Mouse (Mus musculus) MEL (cell line): Measurements from ENCODE around the gene Rora. TPM values are rescaled to one million over a fixed set of nuclear protein-coding genes. Genes with fewer than 3 reads are reported as not detected.

Experiments
- DNase-seq: peaks from one replicate; pipeline ENCODE4 v3.0.0; 2011; ENCODE audit warnings: low read depth, low spot score
- H3K27ac ChIP-seq: 2 replicates; pipeline ENCODE4 v1.5.1; 2012; ENCODE audit warnings: low read depth, mild to moderate bottlenecking, control low read depth, low read length, moderate library complexity; ENCODE audit not compliant: control insufficient read depth
- H3K27me3 ChIP-seq, 2 experiments: fragments of 150-350 bp in 1 of 2; sonication (generic) in 1 of 2; 2 replicates each; pipeline ENCODE4 v1.6.1; 2012; ENCODE audit warnings: low read length in 2 of 2, mild to moderate bottlenecking in 2 of 2, improper control_type of control experiment in 1 of 2, moderate library complexity in 1 of 2; ENCODE audit not compliant: insufficient read depth in 2 of 2, control insufficient read depth in 1 of 2
- H3K36me3 ChIP-seq, 2 experiments: 2 replicates each; pipeline ENCODE4 v1.6.1; 2012 to 2014; ENCODE audit warnings: low read length in 2 of 2, improper control_type of control experiment in 1 of 2, inconsistent platforms in 1 of 2, mild to moderate bottlenecking in 1 of 2; ENCODE audit not compliant: insufficient read depth in 2 of 2, control insufficient read depth in 1 of 2
- H3K4me1 ChIP-seq, 2 experiments: fragments of 150-350 bp in 1 of 2; sonication (generic) in 1 of 2; 2 replicates each; pipeline ENCODE4 v1.6.1; 2012; ENCODE audit warnings: low read length in 2 of 2, improper control_type of control experiment in 1 of 2, mild to moderate bottlenecking in 1 of 2; ENCODE audit not compliant: insufficient read depth in 2 of 2, control insufficient read depth in 1 of 2
- H3K4me3 ChIP-seq, 2 experiments: fragments of 150-350 bp in 1 of 2; sonication (generic) in 1 of 2; 2 replicates each; pipeline ENCODE4 v1.5.1; 2012; ENCODE audit warnings: low read depth in 2 of 2, low read length in 2 of 2, mild to moderate bottlenecking in 2 of 2, moderate library complexity in 2 of 2, control low read depth in 1 of 2, improper control_type of control experiment in 1 of 2; ENCODE audit not compliant: control insufficient read depth in 1 of 2, insufficient read depth in 1 of 2
- H3K79me2 ChIP-seq: 2 replicates; pipeline ENCODE4 v1.6.1; 2012; ENCODE audit warnings: mild to moderate bottlenecking, low read length, moderate library complexity; ENCODE audit not compliant: control insufficient read depth, poor library complexity, insufficient read depth
- H3K9ac ChIP-seq: 2 replicates; pipeline ENCODE4 v1.6.1; 2012; ENCODE audit warnings: low read depth, mild to moderate bottlenecking, control low read depth, low read length, moderate library complexity; ENCODE audit not compliant: control insufficient read depth, poor library complexity, severe bottlenecking
- H3K9me3 ChIP-seq: fragments of 150-350 bp; sonication (generic); replicated peaks from 2 replicates; pipeline ENCODE4 v1.6.1; 2012; ENCODE audit warnings: mild to moderate bottlenecking, low read length, improper control_type of control experiment, moderate library complexity; ENCODE audit not compliant: insufficient read depth
- CHD1 ChIP-seq: IDR thresholded peaks from 2 replicates; pipeline ENCODE4 v1.6.1; 2012; ENCODE audit warnings: low read depth, mild to moderate bottlenecking, inconsistent platforms, low read length, improper control_type of control experiment
- CHD2 ChIP-seq: IDR thresholded peaks from 2 replicates; pipeline ENCODE4 v1.6.1; 2011; ENCODE audit warnings: low read length, improper control_type of control experiment
- ELF1 ChIP-seq: IDR thresholded peaks from 2 replicates; pipeline ENCODE4 v1.6.1; 2014; ENCODE audit warnings: low read depth, mild to moderate bottlenecking, inconsistent platforms, low read length, improper control_type of control experiment, moderate library complexity
- EP300 ChIP-seq, 2 experiments: IDR thresholded peaks; 2 replicates each; pipeline ENCODE4 v1.6.1; 2011; ENCODE audit warnings: improper control_type of control experiment in 2 of 2, low read length in 2 of 2, low read depth in 1 of 2, mild to moderate bottlenecking in 1 of 2
- HCFC1 ChIP-seq: IDR thresholded peaks from 2 replicates; pipeline ENCODE4 v1.6.1; 2012; ENCODE audit warnings: low read depth, mild to moderate bottlenecking, inconsistent platforms, low read length, improper control_type of control experiment, moderate library complexity
- MAZ ChIP-seq: IDR thresholded peaks from 2 replicates; pipeline ENCODE4 v1.6.1; 2012; ENCODE audit warnings: low read depth, mild to moderate bottlenecking, inconsistent platforms, low read length, improper control_type of control experiment
- MEF2A ChIP-seq: IDR thresholded peaks from 2 replicates; pipeline ENCODE4 v1.6.1; 2014; ENCODE audit warnings: low read depth, mild to moderate bottlenecking, inconsistent platforms, low read length, improper control_type of control experiment; ENCODE audit not compliant: poor library complexity, insufficient replicate concordance, severe bottlenecking; ENCODE audit errors: extremely low read depth
- MYC ChIP-seq: IDR thresholded peaks from 2 replicates; pipeline ENCODE4 v1.6.1; 2011; ENCODE audit warnings: low read depth, mild to moderate bottlenecking, low read length, improper control_type of control experiment, moderate library complexity
- NRF1 ChIP-seq: IDR thresholded peaks from 2 replicates; pipeline ENCODE4 v1.6.1; 2014; ENCODE audit warnings: low read depth, mild to moderate bottlenecking, inconsistent platforms, low read length, improper control_type of control experiment, moderate library complexity; ENCODE audit not compliant: poor library complexity, insufficient read depth, severe bottlenecking
- RAD21 ChIP-seq: IDR thresholded peaks from 2 replicates; pipeline ENCODE4 v1.6.1; 2011; ENCODE audit warnings: mild to moderate bottlenecking, low read depth, low read length, improper control_type of control experiment
- TAL1 ChIP-seq: IDR thresholded peaks from 2 replicates; pipeline ENCODE4 v1.6.1; 2012; ENCODE audit warnings: mild to moderate bottlenecking, inconsistent platforms, low read length, moderate library complexity, mixed read lengths
- TBP ChIP-seq: IDR thresholded peaks from 2 replicates; pipeline ENCODE4 v1.8.0; 2011; ENCODE audit warnings: low read depth, low read length, improper control_type of control experiment
- TCF12 ChIP-seq: IDR thresholded peaks from 2 replicates; pipeline ENCODE4 v1.6.1; 2014; ENCODE audit warnings: low read depth, mild to moderate bottlenecking, inconsistent platforms, low read length, improper control_type of control experiment, moderate library complexity
- USF1 ChIP-seq: IDR thresholded peaks from 2 replicates; pipeline ENCODE4 v1.6.1; 2014; ENCODE audit warnings: low read depth, mild to moderate bottlenecking, inconsistent platforms, low read length, improper control_type of control experiment, moderate library complexity
- USF2 ChIP-seq, 2 experiments: IDR thresholded peaks; 2 replicates each; pipeline ENCODE4 v1.6.1; 2011 to 2012; ENCODE audit warnings: improper control_type of control experiment in 2 of 2, low read length in 2 of 2, borderline replicate concordance in 1 of 2, inconsistent platforms in 1 of 2, low read depth in 1 of 2, mild to moderate bottlenecking in 1 of 2; ENCODE audit not compliant: insufficient read depth in 1 of 2
- ZC3H11A ChIP-seq: IDR thresholded peaks from 2 replicates; pipeline ENCODE4 v1.6.1; 2012; ENCODE audit warnings: low read depth, mild to moderate bottlenecking, inconsistent platforms, low read length, improper control_type of control experiment
- ZKSCAN1 ChIP-seq: IDR thresholded peaks from 2 replicates; pipeline ENCODE4 v1.6.1; 2012; ENCODE audit warnings: low read depth, mild to moderate bottlenecking, inconsistent platforms, low read length, improper control_type of control experiment, moderate library complexity
- ZMIZ1 ChIP-seq: IDR thresholded peaks from 2 replicates; pipeline ENCODE4 v1.6.1; 2012; ENCODE audit warnings: low read depth, mild to moderate bottlenecking, inconsistent platforms, low read length, improper control_type of control experiment, moderate library complexity
- polyA plus RNA-seq, 2 experiments: library from polyadenylated mRNA; stranded (reverse) in 1 of 2; unstranded in 1 of 2; fragments of >175 nt in 1 of 2; fragments of >200 nt in 1 of 2; gene quantifications; 2 replicates each; pipeline versions ENCODE4 v1.2.1 to v1.2.4; 2012; ENCODE audit warnings: low replicate concordance in 2 of 2, low read depth in 1 of 2; ENCODE audit not compliant: insufficient read length in 2 of 2, insufficient read depth in 1 of 2, missing spikeins in 1 of 2
- total RNA-seq: library from RNA; depleted of rRNA; stranded (reverse); fragments of 300-350 nt; gene quantifications from 2 replicates; pipeline ENCODE4 v1.2.3, GENCODE M21; 2012

Gene Rora
- total and polyA plus RNA-seq, 3 experiments: not detected

- H3K9ac ChIP-seq: no peak overlapping the region
- no peaks in the 10 kb centered on the region for H3K27me3 ChIP-seq
These were observed 640.8 kb downstream of the Rora start for GRCm38 (mm10) chr9:69294426-69294825.

GRCm38 (mm10) chr9:69294856-69295255 is 641.3 kb downstream of the Rora start:
- H3K27me3 ChIP-seq: no peaks in the 10 kb centered on the region
- no peaks in the 10 kb centered on the region for H3K4me1 ChIP-seq
- no peak for TF ChIP-seq CHD2
- TF ChIP-seq CHD1: no peak
- TF ChIP-seq USF2 (IDR thresholded peaks at IDR 0.05; ENCODE audit: borderline replicate concordance in 1 of 2, insufficient read depth in 1 of 2, low read depth in 1 of 2, low read length in 2 of 2): no peak
- no peak for TF ChIP-seq TBP
- TF ChIP-seq EP300 (IDR thresholded peaks at IDR 0.05; ENCODE audit: low read depth in 1 of 2, low read length in 2 of 2): no peak
- no peak for TF ChIP-seq ZMIZ1
- no peak for TF ChIP-seq ZKSCAN1
- no peak for TF ChIP-seq MYC
- TF ChIP-seq HCFC1: no peak
- TF ChIP-seq TAL1: no peak
- no peak for TF ChIP-seq MAZ
- H3K4me3 ChIP-seq: no peak overlapping the region
- DNase-seq: no peak
- H3K9ac ChIP-seq: no peak overlapping the region
- H3K9me3 ChIP-seq: no peaks in the 10 kb centered on the region
- H3K27ac ChIP-seq: no peak overlapping the region
- no peaks in the 10 kb centered on the region for H3K36me3 ChIP-seq
- no peaks in the 10 kb centered on the region for H3K79me2 ChIP-seq

More at GRCm38 (mm10) chr9:69294426-69294825, 640.8 kb downstream of the Rora start:
- DNase-seq: no peak
- no peak for TF ChIP-seq CHD1
- no peak for TF ChIP-seq NRF1
- no peak for TF ChIP-seq ELF1
- no peak for TF ChIP-seq TBP
- no peak for TF ChIP-seq ZC3H11A
- no peak for TF ChIP-seq USF1
- no peak for TF ChIP-seq CHD2
- TF ChIP-seq, all 39 proteins: peak for 0
- H3K27ac ChIP-seq: no peak overlapping the region
- no peaks in the 10 kb centered on the region for H3K36me3 ChIP-seq
- no peaks in the 10 kb centered on the region for H3K79me2 ChIP-seq
- no peaks in the 10 kb centered on the region for H3K4me1 ChIP-seq
- H3K4me3 ChIP-seq: no peak overlapping the region
- no peaks in the 10 kb centered on the region for H3K9me3 ChIP-seq

- Histone ChIP-seq H3K4me1 (no peaks in the 10 kb centered on the region), H3K36me3 (no peaks in the 10 kb centered on the region), H3K4me3 (no peak overlapping the region), H3K79me2 (no peaks in the 10 kb centered on the region), H3K9me3 (no peaks in the 10 kb centered on the region), H3K27me3 (no peaks in the 10 kb centered on the region), H3K9ac (no peak overlapping the region), H3K27ac (no peak overlapping the region)
- TF ChIP-seq RAD21 (no peak), ZC3H11A (no peak), MEF2A (no peak), CHD1 (no peak), TCF12 (no peak)
- no peak for DNase-seq
These were observed 642.2 kb downstream of the Rora start for GRCm38 (mm10) chr9:69295826-69296225.
